Mouse (Mus musculus): ENCODE measurements around the gene Unc5c. TPM values are rescaled to one million over a fixed set of nuclear protein-coding genes. Genes with fewer than 3 reads are reported as not detected.

Gene Unc5c
- total and polyA plus RNA-seq, 3 experiments: not detected

DNA sequence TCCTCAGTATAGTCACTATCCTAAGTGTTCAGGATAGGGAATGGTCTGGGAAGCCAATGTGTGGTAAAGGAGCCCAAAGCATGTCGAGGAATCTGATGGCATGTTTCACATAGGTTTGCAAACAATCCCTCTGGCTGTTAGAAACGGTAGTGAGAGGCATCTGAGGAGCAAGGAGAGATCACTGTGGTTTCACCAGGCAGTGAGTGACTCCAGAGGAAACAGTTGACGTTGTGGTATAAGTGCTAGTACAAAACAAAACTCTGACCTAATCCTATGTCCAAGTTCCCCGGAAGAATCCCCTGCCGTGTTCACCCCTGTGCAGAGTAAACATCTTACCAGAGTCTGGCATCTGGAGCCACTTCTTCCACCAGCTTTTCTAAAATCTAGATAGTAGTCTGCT, 179.2 kb downstream of the Unc5c start:
- no peak overlapping the region for H3K27ac ChIP-seq (ENCODE audit: control insufficient read depth, low read depth, low read length)
- no peak overlapping the region for H3K4me3 ChIP-seq (ENCODE audit: control insufficient read depth in 1 of 2, insufficient read depth in 1 of 2, low read depth in 2 of 2, low read length in 2 of 2)
- H3K9ac ChIP-seq (ENCODE audit: control insufficient read depth, low read depth, low read length, poor library complexity, severe bottlenecking): no peak overlapping the region
- TF ChIP-seq MEF2A (IDR thresholded peaks at IDR 0.05; ENCODE audit: extremely low read depth, insufficient replicate concordance, low read depth, low read length, poor library complexity, severe bottlenecking): no peak
- TF ChIP-seq MAFK (IDR thresholded peaks at IDR 0.05; ENCODE audit: borderline replicate concordance, low read depth, low read length): no peak
- no peaks in the 10 kb centered on the region for H3K9me3 ChIP-seq (replicated peaks; ENCODE audit: insufficient read depth, low read length)
- no peak for DNase-seq (ENCODE audit: low read depth, low spot score)
- no peaks in the 10 kb centered on the region for H3K4me1 ChIP-seq (ENCODE audit: control insufficient read depth in 1 of 2, insufficient read depth in 2 of 2, low read length in 2 of 2)
- no peaks in the 10 kb centered on the region for H3K36me3 ChIP-seq (ENCODE audit: control insufficient read depth in 1 of 2, insufficient read depth in 2 of 2, low read length in 2 of 2)
- H3K27me3 ChIP-seq (ENCODE audit: control insufficient read depth in 1 of 2, insufficient read depth in 2 of 2, low read length in 2 of 2): no peaks in the 10 kb centered on the region
- no peaks in the 10 kb centered on the region for H3K79me2 ChIP-seq (ENCODE audit: control insufficient read depth, insufficient read depth, low read length, poor library complexity)

DNA sequence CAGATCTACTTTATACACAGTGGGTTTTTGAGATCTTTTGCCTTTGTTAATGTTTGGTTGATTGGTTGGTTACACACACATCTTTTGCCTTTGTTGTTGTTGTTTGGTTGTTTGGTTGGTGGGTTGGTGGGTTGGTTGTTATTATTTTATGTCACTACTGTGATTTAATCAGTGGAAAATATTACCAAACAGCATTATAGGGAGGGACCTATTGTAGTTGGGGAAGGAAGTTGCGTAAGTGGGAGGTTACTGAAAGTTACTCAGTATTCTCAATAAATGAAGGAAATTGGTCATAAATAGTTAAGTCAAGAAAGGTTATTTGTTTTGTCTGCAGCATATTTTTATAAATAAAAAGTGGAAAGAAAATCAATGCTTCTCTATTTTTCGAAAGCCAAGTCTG, 181.6 kb downstream of the Unc5c start:
- H3K4me1 ChIP-seq (ENCODE audit: control insufficient read depth in 1 of 2, insufficient read depth in 2 of 2, low read length in 2 of 2): no peaks in the 10 kb centered on the region
- H3K79me2 ChIP-seq (ENCODE audit: control insufficient read depth, insufficient read depth, low read length, poor library complexity): no peaks in the 10 kb centered on the region
- no peak overlapping the region for H3K27ac ChIP-seq (ENCODE audit: control insufficient read depth, low read depth, low read length)
- H3K9ac ChIP-seq (ENCODE audit: control insufficient read depth, low read depth, low read length, poor library complexity, severe bottlenecking): no peak overlapping the region
- no peak for DNase-seq (ENCODE audit: low read depth, low spot score)
- TF ChIP-seq BHLHE40 (IDR thresholded peaks at IDR 0.05; ENCODE audit: borderline replicate concordance, low read depth, low read length): no peak
- TF ChIP-seq MAX (IDR thresholded peaks at IDR 0.05; ENCODE audit: low read length): no peak
- no peak for TF ChIP-seq ZC3H11A (IDR thresholded peaks at IDR 0.05; ENCODE audit: low read depth, low read length)
- TF ChIP-seq JUND (IDR thresholded peaks at IDR 0.05; ENCODE audit: low read depth, low read length): no peak
- TF ChIP-seq TCF12 (IDR thresholded peaks at IDR 0.05; ENCODE audit: low read depth, low read length): no peak
- no peak for TF ChIP-seq ZKSCAN1 (IDR thresholded peaks at IDR 0.05; ENCODE audit: low read depth, low read length)
- no peak for TF ChIP-seq CTCF (IDR thresholded peaks at IDR 0.05 in 2 of 3, conservative IDR thresholded peaks at IDR 0.05 in 1 of 3; ENCODE audit: control insufficient read depth in 1 of 3, insufficient read depth in 1 of 3, low read depth in 2 of 3, low read length in 3 of 3, poor library complexity in 1 of 3, severe bottlenecking in 1 of 3)
- TF ChIP-seq E2F4 (IDR thresholded peaks at IDR 0.05; ENCODE audit: borderline replicate concordance, low read depth, low read length): no peak
- TF ChIP-seq ZMIZ1 (IDR thresholded peaks at IDR 0.05; ENCODE audit: low read depth, low read length): no peak
- no peak for TF ChIP-seq ELF1 (IDR thresholded peaks at IDR 0.05; ENCODE audit: low read depth, low read length)
- TF ChIP-seq TBP (IDR thresholded peaks at IDR 0.05; ENCODE audit: low read depth, low read length): no peak
- TF ChIP-seq CHD2 (IDR thresholded peaks at IDR 0.05; ENCODE audit: low read length): no peak
- no peaks in the 10 kb centered on the region for H3K36me3 ChIP-seq (ENCODE audit: control insufficient read depth in 1 of 2, insufficient read depth in 2 of 2, low read length in 2 of 2)
- H3K4me3 ChIP-seq (ENCODE audit: control insufficient read depth in 1 of 2, insufficient read depth in 1 of 2, low read depth in 2 of 2, low read length in 2 of 2): no peak overlapping the region
- no peaks in the 10 kb centered on the region for H3K9me3 ChIP-seq (replicated peaks; ENCODE audit: insufficient read depth, low read length)
- no peaks in the 10 kb centered on the region for H3K27me3 ChIP-seq (ENCODE audit: control insufficient read depth in 1 of 2, insufficient read depth in 2 of 2, low read length in 2 of 2)

DNA sequence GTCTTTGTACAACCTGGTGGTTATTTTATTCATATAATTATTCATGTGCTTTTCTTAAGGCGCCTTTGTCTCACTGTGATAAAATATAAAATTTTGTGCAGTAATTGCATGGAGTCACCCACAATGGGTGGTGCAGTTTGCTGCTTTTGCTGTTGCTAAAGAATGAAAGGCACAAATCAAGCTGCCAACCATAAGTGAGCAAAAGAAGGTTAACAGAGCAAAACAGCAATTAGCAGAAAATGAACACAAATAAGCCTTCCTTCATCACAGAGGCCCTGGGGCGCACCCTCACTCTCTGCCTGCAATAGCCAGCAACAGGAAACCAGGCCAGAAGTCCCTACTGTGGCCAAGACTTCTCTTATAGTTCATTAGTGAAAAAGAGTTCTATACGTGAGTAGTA, 185.6 kb downstream of the Unc5c start:
- H3K9me3 ChIP-seq (replicated peaks; ENCODE audit: insufficient read depth, low read length): no peaks in the 10 kb centered on the region
- no peaks in the 10 kb centered on the region for H3K4me1 ChIP-seq (ENCODE audit: control insufficient read depth in 1 of 2, insufficient read depth in 2 of 2, low read length in 2 of 2)
- H3K4me3 ChIP-seq (ENCODE audit: control insufficient read depth in 1 of 2, insufficient read depth in 1 of 2, low read depth in 2 of 2, low read length in 2 of 2): no peak overlapping the region
- no peak overlapping the region for H3K9ac ChIP-seq (ENCODE audit: control insufficient read depth, low read depth, low read length, poor library complexity, severe bottlenecking)
- H3K27ac ChIP-seq (ENCODE audit: control insufficient read depth, low read depth, low read length): no peak overlapping the region
- TF ChIP-seq JUND (IDR thresholded peaks at IDR 0.05; ENCODE audit: low read depth, low read length) (no peak), RAD21 (IDR thresholded peaks at IDR 0.05; ENCODE audit: low read depth, low read length) (no peak), CHD1 (IDR thresholded peaks at IDR 0.05; ENCODE audit: low read depth, low read length) (no peak), EP300 (IDR thresholded peaks at IDR 0.05; ENCODE audit: low read depth in 1 of 2, low read length in 2 of 2) (no peak), RCOR1 (IDR thresholded peaks at IDR 0.05; ENCODE audit: low read depth, low read length) (no peak), GABPA (IDR thresholded peaks at IDR 0.05; ENCODE audit: low read depth, low read length) (no peak), ZMIZ1 (IDR thresholded peaks at IDR 0.05; ENCODE audit: low read depth, low read length) (no peak), TBP (IDR thresholded peaks at IDR 0.05; ENCODE audit: low read depth, low read length) (no peak)
- H3K36me3 ChIP-seq (ENCODE audit: control insufficient read depth in 1 of 2, insufficient read depth in 2 of 2, low read length in 2 of 2): no peaks in the 10 kb centered on the region
- no peaks in the 10 kb centered on the region for H3K27me3 ChIP-seq (ENCODE audit: control insufficient read depth in 1 of 2, insufficient read depth in 2 of 2, low read length in 2 of 2)
- no peak for DNase-seq (ENCODE audit: low read depth, low spot score)
- no peaks in the 10 kb centered on the region for H3K79me2 ChIP-seq (ENCODE audit: control insufficient read depth, insufficient read depth, low read length, poor library complexity)
